Mouse (Mus musculus) midbrain, embryonic 15.5 days (tissue): ENCODE measurements around the gene 4930539E08Rik. TPM values are rescaled to one million over a fixed set of nuclear protein-coding genes. Genes with fewer than 3 reads are reported as not detected.

Experiments
- ATAC-seq: fragments of 200-750 bp; cut with Nextera tagmentation; replicated peaks from 2 replicates; pipeline ENCODE4 v1.8.0; 2017; ENCODE audit warnings: moderate TSS enrichment
- H3K27ac ChIP-seq: fragments of 300-500 bp; sonication (generic); 2 replicates; pipeline ENCODE4 v1.5.1; 2015; ENCODE audit warnings: mild to moderate bottlenecking, inconsistent platforms
- H3K27me3 ChIP-seq: fragments of 300-500 bp; sonication (generic); replicated peaks from 2 replicates; pipeline ENCODE4 v1.6.1; 2015; ENCODE audit warnings: inconsistent platforms
- H3K36me3 ChIP-seq: fragments of 300-500 bp; sonication (generic); replicated peaks from 2 replicates; pipeline ENCODE4 v1.6.1; 2015; ENCODE audit warnings: inconsistent platforms
- H3K4me1 ChIP-seq: fragments of 300-500 bp; sonication (generic); 2 replicates; pipeline ENCODE4 v1.6.1; 2015; ENCODE audit warnings: inconsistent platforms
- H3K4me2 ChIP-seq: fragments of 300-500 bp; sonication (generic); 2 replicates; pipeline ENCODE4 v1.6.1; 2015; ENCODE audit warnings: inconsistent platforms, mild to moderate bottlenecking, moderate library complexity
- H3K4me3 ChIP-seq: fragments of 300-500 bp; sonication (generic); 2 replicates; pipeline ENCODE4 v1.5.1; 2015; ENCODE audit warnings: mild to moderate bottlenecking, inconsistent platforms
- H3K9ac ChIP-seq: fragments of 300-500 bp; sonication (generic); 2 replicates; pipeline ENCODE4 v1.6.1; 2015; ENCODE audit warnings: mild to moderate bottlenecking, inconsistent platforms
- H3K9me3 ChIP-seq: fragments of 300-500 bp; sonication (generic); 2 replicates; pipeline ENCODE4 v1.6.1; 2016; ENCODE audit warnings: inconsistent platforms
- WGBS: fragments of 180-500 bp; shearing (Covaris S2); methylation state at CpG from one replicate; pipeline ENCODE4 v1.1.7; 2015; ENCODE audit warnings: mixed read lengths; 5-methylcytosine and 5-hydroxymethylcytosine counted together
- polyA plus RNA-seq: library from polyadenylated mRNA; unstranded; fragments of >200 nt; fragmentation: Nextera tagmentation; extraction: Ambion mirVana; gene quantifications from 2 replicates; pipeline ENCODE4 v1.2.1, GENCODE M21; 2015

The 4930539E08Rik gene
- polyA plus RNA-seq: 1.7 and 2.5 TPM in 2 replicates

GRCm38 (mm10) chr17:28915060-28915628, at the start of gene 4930539E08Rik:
4930539E08Rik (minus strand) TSS chr17:28915324.
- H3K4me3 ChIP-seq: no peak within 1 kb of the TSS
- H3K4me1 ChIP-seq: no peaks in the 10 kb centered on the region
- 61% methylated on average over 12 of the region's 12 CpGs for WGBS
- H3K4me2 ChIP-seq: no peak within 1 kb of the TSS
- H3K27me3 ChIP-seq: no peaks in the 10 kb centered on the region
- H3K27ac ChIP-seq: no peak within 1 kb of the TSS
- H3K36me3 ChIP-seq: no peaks in the 10 kb centered on the region
- no peaks in the 10 kb centered on the region for H3K9me3 ChIP-seq
- ATAC-seq: no peak
- no peak within 1 kb of the TSS for H3K9ac ChIP-seq

GRCm38 (mm10) chr17:28961596-28961995, 46.5 kb upstream of the 4930539E08Rik start:
- 77% methylated on average over 10 of the region's 10 CpGs for WGBS
- Histone ChIP-seq H3K27me3 (no peaks in the 10 kb centered on the region), H3K36me3 (peaks cover 32% of the 10 kb centered on the region), H3K9me3 (no peaks in the 10 kb centered on the region), H3K9ac (no peak overlapping the region), H3K27ac (no peak overlapping the region), H3K4me3 (no peak overlapping the region), H3K4me2 (no peak overlapping the region), H3K4me1 (no peaks in the 10 kb centered on the region)
- no peak for ATAC-seq

- no peaks in the 10 kb centered on the region for H3K4me1 ChIP-seq
- H3K9me3 ChIP-seq: no peaks in the 10 kb centered on the region
- no peak overlapping the region for H3K9ac ChIP-seq
- 66% methylated on average over 10 of the region's 10 CpGs for WGBS
- H3K27me3 ChIP-seq: no peaks in the 10 kb centered on the region
- ATAC-seq: no peak
- no peak overlapping the region for H3K27ac ChIP-seq
- no peak overlapping the region for H3K4me2 ChIP-seq
- no peak overlapping the region for H3K4me3 ChIP-seq
- H3K36me3 ChIP-seq: peaks cover 22% of the 10 kb centered on the region
These were observed 45.5 kb upstream of the 4930539E08Rik start for GRCm38 (mm10) chr17:28960597-28960996.

- ATAC-seq: no peak
- no peak overlapping the region for H3K4me3 ChIP-seq
- peak overlapping the region; percentile 62 for H3K4me2 ChIP-seq
- peaks cover 26% of the 10 kb centered on the region for H3K4me1 ChIP-seq
- no peaks in the 10 kb centered on the region for H3K36me3 ChIP-seq
- no peaks in the 10 kb centered on the region for H3K27me3 ChIP-seq
- 96% methylated on average over 9 of the region's 9 CpGs for WGBS
- no peak overlapping the region for H3K27ac ChIP-seq
- H3K9ac ChIP-seq: no peak overlapping the region
- no peaks in the 10 kb centered on the region for H3K9me3 ChIP-seq
These were observed 39.3 kb upstream of the 4930539E08Rik start for GRCm38 (mm10) chr17:28954416-28954815.

- H3K27ac ChIP-seq: peak overlapping the region; percentile 98
These were observed 38.1 kb upstream of the 4930539E08Rik start for GRCm38 (mm10) chr17:28953251-28953650.

GRCm38 (mm10) chr17:28951831-28952799, 37.0 kb upstream of the 4930539E08Rik start, which contains the start of gene Kctd20:
Kctd20 (plus strand) TSS chr17:28951950.
- Histone ChIP-seq H3K9ac (peak within 1 kb of the TSS; percentile 85), H3K4me2 (peak within 1 kb of the TSS; percentile 62), H3K27me3 (no peaks in the 10 kb centered on the region), H3K4me1 (peaks cover 26% of the 10 kb centered on the region), H3K4me3 (peak within 1 kb of the TSS; percentile 82), H3K27ac (peak within 1 kb of the TSS; percentile 98), H3K9me3 (peaks cover 3% of the 10 kb centered on the region; the same call in 1 of the 2 replicates), H3K36me3 (no peaks in the 10 kb centered on the region)
- ATAC-seq: peak; percentile 93
- 2% methylated on average over 48 of the region's 80 CpGs for WGBS

More at GRCm38 (mm10) chr17:28953251-28953650, 38.1 kb upstream of the 4930539E08Rik start:
- H3K4me1 ChIP-seq: peaks cover 26% of the 10 kb centered on the region
- no peaks in the 10 kb centered on the region for H3K9me3 ChIP-seq
- H3K36me3 ChIP-seq: no peaks in the 10 kb centered on the region
- no peak for ATAC-seq
- H3K9ac ChIP-seq: peak overlapping the region; percentile 85
- WGBS: 17% methylated on average over 9 of the region's 9 CpGs
- peak overlapping the region; percentile 82 for H3K4me3 ChIP-seq
- H3K27me3 ChIP-seq: no peaks in the 10 kb centered on the region
- peak overlapping the region; percentile 62 for H3K4me2 ChIP-seq

GRCm38 (mm10) chr17:28950751-28951150, 35.6 kb upstream of the 4930539E08Rik start:
- Histone ChIP-seq H3K27ac (no peak overlapping the region), H3K9ac (no peak overlapping the region), H3K4me2 (no peak overlapping the region), H3K27me3 (no peaks in the 10 kb centered on the region), H3K4me1 (peaks cover 26% of the 10 kb centered on the region), H3K36me3 (no peaks in the 10 kb centered on the region), H3K4me3 (no peak overlapping the region), H3K9me3 (peaks cover 3% of the 10 kb centered on the region; the same call in 1 of the 2 replicates)
- 81% methylated on average over 4 of the region's 4 CpGs for WGBS
- ATAC-seq: no peak

- no peaks in the 10 kb centered on the region for H3K36me3 ChIP-seq
- WGBS: 84% methylated on average over 4 of the region's 4 CpGs
- ATAC-seq: no peak
These were observed 33.5 kb upstream of the 4930539E08Rik start for GRCm38 (mm10) chr17:28948661-28949060.

GRCm38 (mm10) chr17:28947011-28947939, 32.2 kb upstream of the 4930539E08Rik start:
- Histone ChIP-seq H3K27me3 (no peaks in the 10 kb centered on the region), H3K27ac (no peak overlapping the region), H3K9me3 (peaks cover 3% of the 10 kb centered on the region; the same call in 1 of the 2 replicates), H3K9ac (no peak overlapping the region), H3K4me2 (no peak overlapping the region), H3K4me3 (no peak overlapping the region), H3K4me1 (peaks cover 7% of the 10 kb centered on the region), H3K36me3 (no peaks in the 10 kb centered on the region)
- no peak for ATAC-seq
- WGBS: 90% methylated on average over 19 of the region's 19 CpGs

More at GRCm38 (mm10) chr17:28948661-28949060, 33.5 kb upstream of the 4930539E08Rik start:
- H3K4me3 ChIP-seq: no peak overlapping the region
- peaks cover 13% of the 10 kb centered on the region for H3K4me1 ChIP-seq
- no peak overlapping the region for H3K4me2 ChIP-seq
- no peaks in the 10 kb centered on the region for H3K27me3 ChIP-seq
- no peak overlapping the region for H3K9ac ChIP-seq
- H3K27ac ChIP-seq: no peak overlapping the region
- peaks cover 3% of the 10 kb centered on the region; the same call in 1 of the 2 replicates for H3K9me3 ChIP-seq

GRCm38 (mm10) chr17:28944481-28944880, 29.4 kb upstream of the 4930539E08Rik start:
- Histone ChIP-seq H3K4me2 (no peak overlapping the region), H3K9ac (no peak overlapping the region), H3K4me3 (no peak overlapping the region), H3K4me1 (no peaks in the 10 kb centered on the region), H3K27ac (no peak overlapping the region), H3K36me3 (no peaks in the 10 kb centered on the region), H3K9me3 (peaks cover 3% of the 10 kb centered on the region; the same call in 1 of the 2 replicates), H3K27me3 (no peaks in the 10 kb centered on the region)
- no peak for ATAC-seq
- WGBS: 94% methylated on average over 7 of the region's 7 CpGs

- H3K4me3 ChIP-seq: no peak within 1 kb of the TSS
- H3K9me3 ChIP-seq: peaks cover 3% of the 10 kb centered on the region; the same call in 1 of the 2 replicates
- no peaks in the 10 kb centered on the region for H3K4me1 ChIP-seq
- H3K27ac ChIP-seq: no peak within 1 kb of the TSS
- no peak within 1 kb of the TSS for H3K4me2 ChIP-seq
- no peaks in the 10 kb centered on the region for H3K36me3 ChIP-seq
- ATAC-seq: no peak
- no peaks in the 10 kb centered on the region for H3K27me3 ChIP-seq
- H3K9ac ChIP-seq: no peak within 1 kb of the TSS
- 90% methylated on average over 7 of the region's 7 CpGs for whole genome bisulfite sequencing
These were observed 28.6 kb upstream of the 4930539E08Rik start, which contains the start of gene Pxt1 for GRCm38 (mm10) chr17:28943740-28944139. Pxt1 (minus strand) TSS chr17:28943840.
